Mouse (Mus musculus) 416B (cell line): ENCODE results near the gene Lrfn2.

ENCODE experiments used
- DNase-seq: peaks from one replicate; pipeline ENCODE4 v3.0.0; 2011; ENCODE audit warnings: low read depth

Gene Lrfn2

GRCm38 (mm10) chr17:48968304-48968703 is 36.1 kb downstream of the Lrfn2 start:
- DNase-seq = no peak

DNA sequence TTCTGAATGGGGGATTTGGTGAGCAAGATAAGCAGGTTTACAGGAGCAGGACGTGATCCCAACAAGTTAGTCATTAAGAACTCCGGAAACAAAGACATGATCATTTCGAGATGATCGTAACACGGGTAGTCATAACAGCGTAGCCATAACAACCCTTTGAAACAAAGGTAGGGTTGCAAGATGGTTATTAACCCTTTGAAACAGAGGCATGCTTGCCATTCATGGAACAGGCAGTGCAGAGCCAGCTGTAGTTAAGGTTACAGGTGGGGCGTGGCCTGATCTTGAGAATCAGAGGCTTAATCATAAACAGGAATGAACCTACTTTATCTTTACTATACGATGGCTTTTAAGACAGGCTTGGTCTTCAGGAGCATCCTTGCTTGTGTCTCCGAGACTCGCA is 39.1 kb downstream of the Lrfn2 start:
- DNase-seq = no peak

GRCm38 (mm10) chr17:48972866-48973265 is 40.7 kb downstream of the Lrfn2 start:
- no peak for DNase-seq

GRCm38 (mm10) chr17:48973394-48973793 is 41.2 kb downstream of the Lrfn2 start:
- no peak for DNase-seq

GRCm38 (mm10) chr17:48975055-48975454 is 42.9 kb downstream of the Lrfn2 start:
- DNase-seq = no peak

DNA sequence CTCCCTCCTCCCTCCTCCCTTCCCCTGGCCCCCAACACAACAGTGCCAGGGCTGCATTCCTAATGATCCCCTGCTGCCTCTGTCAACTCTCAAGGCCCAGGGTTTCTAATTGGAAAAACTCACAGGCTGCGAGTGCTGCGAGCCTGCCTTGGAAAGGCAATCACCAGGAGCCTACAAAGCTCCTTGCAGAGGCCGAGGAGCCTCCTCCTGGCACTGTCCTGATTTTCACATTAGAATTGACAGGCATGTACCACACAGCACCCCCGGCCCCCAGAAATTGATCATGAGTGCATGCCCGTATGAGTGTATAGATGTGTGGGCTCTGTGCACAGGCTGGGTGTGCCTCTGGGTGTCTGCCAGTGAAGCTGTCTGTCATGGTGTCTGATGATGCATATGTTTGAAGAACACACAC is 44.4 kb downstream of the Lrfn2 start:
- no peak for DNase-seq

- DNase-seq = no peak
These were observed 63.2 kb downstream of the Lrfn2 start for GRCm38 (mm10) chr17:48995256-48995993.

DNA sequence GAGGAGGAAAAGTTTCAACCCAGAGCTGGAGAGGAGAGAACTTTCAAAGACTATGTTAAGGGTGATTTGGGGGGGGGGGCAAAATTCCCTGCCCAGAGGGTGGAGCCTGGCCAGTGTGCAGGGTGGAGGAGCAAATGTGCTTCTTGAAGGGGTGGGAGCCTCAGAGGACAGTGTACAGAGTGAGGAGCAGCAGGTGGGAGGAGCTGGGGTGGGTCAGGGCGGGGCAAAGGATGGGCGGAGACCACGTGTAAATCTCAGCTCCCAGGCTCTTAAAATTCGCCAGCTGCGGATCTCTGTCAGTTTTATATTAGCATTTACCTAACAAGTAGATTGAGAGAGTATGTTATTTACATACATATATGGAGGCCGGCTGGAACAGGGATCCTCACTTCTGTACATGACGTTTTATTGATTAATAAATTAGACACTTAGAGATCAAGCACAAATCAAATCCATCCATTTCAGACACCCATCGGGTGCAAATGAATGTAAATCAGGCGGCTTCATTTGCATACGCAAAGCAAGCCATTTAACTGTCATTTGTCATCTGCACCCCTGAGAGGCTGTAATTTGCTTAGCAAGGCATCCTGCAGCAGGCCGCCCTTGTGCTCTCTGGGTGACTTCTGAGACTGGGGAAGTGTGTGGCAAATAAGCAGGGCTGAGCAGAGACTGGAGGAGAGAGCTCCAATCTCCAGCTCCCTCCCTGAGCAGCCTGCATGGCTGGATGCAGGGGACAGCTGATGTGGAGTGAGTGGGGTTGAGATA is 67.5 kb downstream of the Lrfn2 start:
- no peak for DNase-seq

GRCm38 (mm10) chr17:49009384-49010073 is 77.3 kb downstream of the Lrfn2 start:
- DNase-seq = no peak

- DNase-seq = no peak
These were observed 81.9 kb downstream of the Lrfn2 start for GRCm38 (mm10) chr17:49013876-49014600.

GRCm38 (mm10) chr17:49015368-49015767 is 83.2 kb downstream of the Lrfn2 start:
- DNase-seq = no peak

- no peak for DNase-seq
These were observed 84.0 kb downstream of the Lrfn2 start for GRCm38 (mm10) chr17:49016229-49016628.

DNA sequence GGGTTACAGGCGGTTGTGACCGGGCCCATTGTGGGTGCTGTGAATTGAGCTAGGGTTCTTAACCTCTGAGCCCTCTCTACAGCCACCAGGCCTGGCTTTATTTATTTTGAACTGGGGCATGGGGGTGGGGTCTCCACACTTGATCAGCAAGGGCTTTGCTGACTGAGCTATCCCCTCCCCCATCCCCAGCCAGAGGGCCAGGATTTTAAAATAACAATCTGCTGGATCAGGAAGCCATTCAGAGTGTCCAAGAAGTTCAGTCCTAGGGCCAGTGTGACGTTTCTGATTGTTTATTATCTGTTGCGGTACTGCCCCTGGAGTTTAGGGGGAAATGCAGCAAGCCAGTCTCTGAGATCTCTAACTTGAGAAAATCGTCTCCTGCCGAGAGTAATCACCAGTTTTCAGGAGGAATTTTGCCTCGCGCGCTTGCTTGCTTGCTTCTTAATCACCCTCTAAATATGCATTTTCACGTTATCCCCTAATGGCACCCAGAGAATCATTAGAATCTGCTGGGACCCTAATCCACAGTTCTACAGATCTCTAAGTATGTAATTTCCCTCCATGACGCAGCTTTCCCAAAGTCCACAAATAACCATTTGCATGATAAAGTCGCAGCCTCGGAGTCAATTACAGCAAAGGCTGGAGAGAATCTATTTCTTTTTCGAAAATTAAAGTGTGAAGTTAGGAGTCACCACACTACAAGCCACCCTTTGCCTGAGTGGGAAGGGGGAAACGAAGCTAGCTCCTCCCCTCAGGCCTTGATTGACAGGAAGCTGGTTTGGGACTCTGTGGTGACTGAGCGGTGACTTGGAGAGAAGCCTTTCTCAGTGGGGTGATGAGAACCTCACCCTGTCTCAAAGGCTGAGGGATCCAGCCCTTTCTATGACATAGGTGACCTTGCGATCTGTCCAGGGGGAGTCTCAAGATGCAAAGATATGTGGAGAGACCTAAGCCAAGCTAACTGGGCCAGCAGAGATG is 85.5 kb downstream of the Lrfn2 start:
- DNase-seq = no peak

- DNase-seq = no peak
These were observed 86.8 kb downstream of the Lrfn2 start for GRCm38 (mm10) chr17:49018774-49019488.

DNA sequence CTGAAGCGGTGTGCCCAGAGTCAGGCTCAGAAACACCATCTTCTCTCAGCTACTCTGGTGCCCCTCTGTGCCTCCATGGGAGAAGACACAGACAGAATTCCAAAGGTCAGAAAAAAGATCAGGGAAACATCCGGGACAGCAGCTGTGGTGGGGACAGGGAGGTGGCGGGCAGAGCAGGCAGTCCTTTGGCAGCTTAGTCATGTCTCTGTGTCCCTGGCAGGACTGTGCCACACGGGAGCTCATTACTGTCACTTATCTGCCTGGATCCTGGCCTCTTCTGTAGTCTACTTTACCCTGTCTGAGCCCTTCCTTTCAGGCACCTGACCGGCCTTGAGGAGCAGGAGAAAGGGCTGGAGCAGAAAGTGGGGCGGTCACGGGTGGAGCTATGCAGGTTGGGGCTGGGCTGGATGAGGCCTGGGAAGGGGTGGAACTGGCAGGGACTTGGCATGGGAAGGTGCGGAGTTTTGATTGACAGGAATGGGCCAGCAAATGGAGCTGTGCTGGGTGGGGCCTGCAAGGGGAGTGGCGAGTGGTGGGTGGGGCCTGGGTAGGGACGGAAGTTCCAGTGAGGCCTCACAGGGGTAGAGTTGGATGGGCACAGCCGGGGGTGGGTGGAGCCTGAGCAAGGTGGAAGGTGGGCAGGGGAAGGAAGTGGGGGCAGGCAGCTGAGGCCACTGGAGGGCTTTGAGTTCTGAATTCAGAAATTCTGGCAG is 97.5 kb downstream of the Lrfn2 start:
- DNase-seq = no peak

DNA sequence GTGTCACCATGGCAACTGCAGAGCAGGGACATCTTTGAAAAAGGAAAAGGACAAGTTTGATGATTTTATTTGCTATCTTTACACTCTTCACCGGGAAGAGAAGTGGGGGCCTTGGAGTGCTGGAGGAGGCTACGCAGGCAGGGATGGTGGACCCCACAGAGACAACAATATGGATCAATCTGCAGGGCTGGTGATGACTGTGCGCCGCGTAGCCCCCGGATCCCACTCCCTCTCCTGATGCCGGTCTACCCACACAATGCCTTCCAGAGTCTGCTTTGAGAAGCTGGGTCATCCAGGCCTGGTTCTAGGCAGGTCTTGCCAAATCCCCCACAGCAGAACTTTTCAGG is 98.1 kb downstream of the Lrfn2 start:
- DNase-seq = no peak

DNA sequence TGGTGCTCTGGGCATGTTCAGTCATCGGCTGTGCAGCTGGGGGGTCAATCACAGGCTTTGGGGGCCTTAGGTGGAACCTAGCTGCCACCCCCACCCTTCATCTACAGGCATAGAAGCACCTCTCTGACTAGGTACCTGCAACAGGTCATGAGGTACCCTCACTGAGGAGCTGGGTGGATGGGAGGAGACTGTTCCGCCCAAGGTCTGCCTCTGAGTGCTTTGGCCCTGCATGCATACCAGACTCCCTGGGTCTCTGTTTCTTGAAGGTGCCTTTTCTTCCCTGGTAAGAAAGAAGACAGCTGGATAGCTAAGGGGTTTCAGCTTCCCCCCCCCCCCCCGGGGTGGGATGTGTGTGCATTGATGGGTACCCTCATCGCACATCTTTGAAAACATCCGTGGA is 98.7 kb downstream of the Lrfn2 start:
- no peak for DNase-seq

GRCm38 (mm10) chr17:49031790-49032189 is 99.6 kb downstream of the Lrfn2 start:
- DNase-seq = no peak

GRCm38 (mm10) chr17:49033276-49033675 is 101.1 kb downstream of the Lrfn2 start:
- DNase-seq = no peak
